Mouse (Mus musculus): ENCODE measurements at regions not wholly inside any gene's neighbourhood (a gene's known extent, or its start where the extent isn't known, plus 50 kb on each side); places are given as distances from the start of the nearest gene placed in this dataset.

- no peak for TF ChIP-seq CTCF (IDR thresholded peaks at IDR 0.05; ENCODE audit: borderline replicate concordance, extremely low read depth, insufficient read depth, insufficient read length)
- no peak for TF ChIP-seq POLR2A (IDR thresholded peaks at IDR 0.05; ENCODE audit: borderline replicate concordance, extremely low read depth, insufficient read depth, insufficient read length, poor library complexity, severe bottlenecking)
These were observed 567.5 kb upstream of the Negr1 start for GRCm38 (mm10) chr3:155994044-155994443.
